Mouse (Mus musculus) kidney, postnatal 36 days (tissue): ENCODE measurements at regions not wholly inside any gene's neighbourhood (a gene's known extent, or its start where the extent isn't known, plus 50 kb on each side); places are given as distances from the start of the nearest gene placed in this dataset.

Experiments
- DNase-seq, 2 experiments: peaks; one replicate each; pipeline ENCODE4 v3.0.0; 2021 to 2022; ENCODE audit warnings: mixed read lengths in 2 of 2

GRCm38 (mm10) chr3:50761766-50762165 is 318.4 kb upstream of the Slc7a11 start:
- DNase-seq: no peak

- no peak for DNase-seq
Measured at GRCm38 (mm10) chr3:50758106-50758505, 314.7 kb upstream of the Slc7a11 start.

DNA sequence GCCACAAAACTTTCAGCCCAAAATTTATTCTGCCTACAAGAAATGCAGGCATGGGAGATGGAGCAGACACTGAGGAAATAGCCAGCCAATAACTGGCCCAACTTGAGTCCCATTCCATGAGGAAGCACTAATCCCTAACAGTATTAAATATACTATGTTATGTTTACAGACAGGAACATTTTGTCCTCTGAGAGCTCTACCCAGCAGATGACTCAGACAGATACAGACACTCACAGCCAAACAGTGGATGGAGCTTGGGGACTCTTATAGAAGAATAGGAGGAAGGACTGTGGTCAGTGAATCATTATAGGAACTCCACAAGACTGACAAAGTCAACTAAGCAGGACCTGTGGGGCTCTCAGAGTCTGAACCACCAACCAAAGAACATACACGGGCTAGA is 293.8 kb upstream of the Slc7a11 start:
- no peak for DNase-seq

- no peak for DNase-seq
Measured at GRCm38 (mm10) chr3:50719035-50719434, 275.6 kb upstream of the Slc7a11 start.

- no peak for DNase-seq
Measured at GRCm38 (mm10) chr3:50713463-50713862, 270.0 kb upstream of the Slc7a11 start.

DNA sequence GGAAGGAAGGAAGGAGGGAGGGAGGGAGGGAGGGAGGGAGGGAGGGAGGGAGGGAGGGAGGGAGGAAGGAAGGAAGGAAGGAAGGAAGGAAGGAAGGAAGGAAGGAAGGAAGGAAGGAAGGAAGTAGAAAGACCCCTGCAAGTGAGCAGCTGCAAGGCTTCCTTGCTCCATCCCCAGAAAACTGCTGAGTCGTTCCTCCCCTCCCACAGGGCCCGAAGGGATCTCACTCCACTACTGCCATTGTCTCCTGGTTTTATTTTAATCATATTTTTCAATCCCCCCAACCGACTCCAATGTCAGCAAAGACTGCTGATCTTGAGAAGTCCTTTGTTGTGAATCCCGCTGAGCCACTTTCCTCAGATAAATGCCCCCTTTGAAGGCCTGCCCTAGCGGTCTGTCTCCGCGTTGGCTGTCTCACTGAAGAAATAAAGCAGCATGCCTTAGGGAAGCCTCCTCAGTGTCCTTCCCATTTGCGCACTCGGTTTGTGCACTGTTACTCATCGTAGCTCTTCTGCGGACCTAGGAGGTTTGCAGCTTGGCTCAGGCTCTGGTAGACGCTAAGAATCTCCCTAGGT is 266.1 kb upstream of the Slc7a11 start:
- no peak for DNase-seq

GRCm38 (mm10) chr3:50706707-50707106 is 263.3 kb upstream of the Slc7a11 start:
- DNase-seq: no peak

GRCm38 (mm10) chr3:50694904-50695680 is 251.7 kb upstream of the Slc7a11 start:
- no peak for DNase-seq

GRCm38 (mm10) chr3:50694497-50694896 is 251.1 kb upstream of the Slc7a11 start:
- no peak for DNase-seq

- no peak for DNase-seq
Measured at GRCm38 (mm10) chr3:50692306-50692705, 248.9 kb upstream of the Slc7a11 start.

- DNase-seq: no peak
Measured at GRCm38 (mm10) chr3:50690750-50691149, 247.3 kb upstream of the Slc7a11 start.

DNA sequence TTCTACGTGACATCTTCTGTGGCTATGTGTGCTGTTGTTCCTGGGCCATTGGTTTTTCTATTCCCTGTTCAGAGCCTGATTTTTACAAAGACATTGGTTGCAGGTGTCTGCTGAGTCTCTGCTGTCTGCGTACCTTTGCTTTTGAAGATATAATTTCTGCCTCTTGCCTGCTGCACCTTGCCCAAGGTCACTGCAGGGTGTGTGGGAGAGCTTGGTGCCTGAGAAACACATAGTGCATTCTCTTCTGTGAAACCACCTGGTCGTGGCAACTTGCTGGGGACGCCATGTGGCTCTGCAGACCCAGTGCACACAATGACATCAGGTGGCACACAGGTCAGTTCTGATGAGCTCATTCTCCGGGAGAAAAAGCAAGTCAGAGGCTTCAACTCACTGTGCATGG is 246.0 kb upstream of the Slc7a11 start:
- DNase-seq: no peak

DNA sequence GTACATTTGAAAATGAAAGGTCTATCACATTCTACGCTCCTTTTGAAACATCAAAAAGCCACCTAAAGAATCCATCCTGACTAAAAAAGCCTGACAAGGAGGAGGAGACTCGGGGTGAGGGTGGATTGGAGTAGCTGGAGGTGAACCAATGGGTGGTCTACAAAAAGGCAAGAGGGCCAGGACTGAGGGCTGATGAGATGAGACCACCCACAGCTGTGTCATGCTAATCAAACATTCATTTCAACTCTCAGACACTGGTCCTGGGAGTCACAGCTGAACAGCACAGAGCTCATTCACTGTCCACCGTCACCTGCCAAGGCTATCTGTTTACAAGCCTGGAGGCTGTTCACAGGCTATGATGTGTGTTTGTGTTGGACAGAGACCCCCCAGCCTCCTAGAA is 244.3 kb upstream of the Slc7a11 start:
- DNase-seq: no peak

GRCm38 (mm10) chr3:50678611-50678988 is 235.2 kb upstream of the Slc7a11 start:
- DNase-seq: no peak

DNA sequence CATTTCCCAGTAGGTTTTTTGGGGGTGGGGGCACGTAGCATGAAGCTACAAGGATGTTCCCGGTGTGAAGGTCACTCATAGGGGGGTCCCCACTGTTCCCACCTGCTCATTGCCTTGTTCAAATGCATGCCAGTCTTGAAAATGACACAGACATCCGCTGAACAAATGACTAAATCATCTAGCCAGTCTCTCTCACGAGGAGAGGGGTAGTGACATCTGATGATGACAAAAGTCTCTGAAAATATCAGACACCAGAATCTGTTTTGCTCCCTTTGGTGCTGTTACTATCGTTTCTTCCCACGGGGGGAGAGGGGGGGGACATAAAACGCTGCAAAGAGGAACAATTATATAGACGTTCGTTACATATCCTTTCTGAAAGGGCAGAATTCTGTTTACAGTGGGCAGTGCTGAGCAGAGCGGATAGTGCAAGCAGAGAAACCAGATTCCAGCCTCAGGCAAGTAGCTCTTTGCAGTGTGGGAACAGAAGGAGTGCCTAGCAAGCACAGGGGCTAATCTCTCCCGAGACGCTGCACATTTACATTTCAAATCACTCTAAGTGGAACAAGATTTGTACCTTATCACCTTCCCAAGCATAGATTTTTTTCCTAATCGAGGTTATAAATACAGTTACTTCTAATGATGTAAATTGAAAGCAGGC is 234.7 kb upstream of the Slc7a11 start:
- DNase-seq: no peak

GRCm38 (mm10) chr3:50675769-50676168 is 232.4 kb upstream of the Slc7a11 start:
- DNase-seq: no peak

- DNase-seq: no peak
Measured at GRCm38 (mm10) chr3:50674860-50675566, 231.6 kb upstream of the Slc7a11 start.

DNA sequence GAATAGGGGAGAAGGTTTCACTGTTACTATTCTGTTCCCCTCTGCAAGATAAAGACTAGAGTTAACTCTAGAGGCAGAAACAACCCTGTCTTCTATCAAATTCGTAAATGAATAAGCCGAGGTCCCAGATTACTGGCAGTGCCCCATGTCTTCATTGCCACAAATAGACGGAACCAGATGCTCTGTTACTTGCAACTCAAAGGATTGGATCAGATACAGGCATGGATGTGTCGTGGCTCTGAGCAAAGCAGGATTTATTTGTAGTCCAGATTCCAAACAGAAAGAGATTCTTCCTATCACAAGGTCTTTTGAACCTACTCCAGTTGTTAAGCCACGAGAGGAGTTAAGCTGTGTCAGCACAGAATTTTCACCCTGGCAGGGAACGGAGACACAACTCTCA is 221.9 kb upstream of the Slc7a11 start:
- DNase-seq: no peak

DNA sequence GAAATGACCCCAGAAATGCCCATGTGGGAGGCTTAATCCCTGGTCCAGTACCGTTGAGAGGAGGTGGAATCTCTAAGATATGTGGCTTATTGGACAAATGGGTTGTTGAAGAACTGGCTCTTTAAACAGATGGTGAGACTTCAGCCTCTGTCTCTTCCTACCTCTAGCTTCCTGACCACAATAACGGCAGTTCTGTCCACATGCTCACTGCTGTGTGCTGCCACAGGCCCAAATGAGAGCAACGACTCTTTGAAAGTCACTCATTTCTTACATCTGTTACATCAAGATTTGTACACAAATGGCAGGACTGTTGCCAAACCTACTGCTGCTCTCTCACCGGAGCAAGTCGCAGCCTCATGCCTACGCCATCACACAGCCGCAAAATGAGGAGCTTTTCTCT is 217.6 kb upstream of the Slc7a11 start:
- DNase-seq: no peak

GRCm38 (mm10) chr3:50660566-50660965 is 217.2 kb upstream of the Slc7a11 start:
- no peak for DNase-seq

DNA sequence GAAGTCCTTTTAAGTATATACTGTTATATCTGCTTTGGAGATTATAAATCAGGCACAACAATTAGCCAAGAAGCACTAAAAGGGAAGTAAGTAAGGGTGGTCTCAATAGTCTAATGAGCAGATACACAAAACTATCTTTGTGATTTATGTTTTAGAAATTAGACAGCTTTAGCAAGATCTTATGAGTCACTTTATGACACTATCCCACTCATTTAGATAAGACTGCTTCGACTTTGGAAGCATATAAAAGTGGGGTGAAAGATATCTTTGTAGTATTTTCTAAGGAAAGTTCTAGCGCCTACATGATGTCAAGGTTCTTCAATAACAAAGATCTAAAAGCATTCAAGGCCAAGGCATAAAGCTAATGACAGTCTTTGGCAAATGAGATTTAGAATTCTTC is 214.5 kb upstream of the Slc7a11 start:
- DNase-seq: no peak

DNA sequence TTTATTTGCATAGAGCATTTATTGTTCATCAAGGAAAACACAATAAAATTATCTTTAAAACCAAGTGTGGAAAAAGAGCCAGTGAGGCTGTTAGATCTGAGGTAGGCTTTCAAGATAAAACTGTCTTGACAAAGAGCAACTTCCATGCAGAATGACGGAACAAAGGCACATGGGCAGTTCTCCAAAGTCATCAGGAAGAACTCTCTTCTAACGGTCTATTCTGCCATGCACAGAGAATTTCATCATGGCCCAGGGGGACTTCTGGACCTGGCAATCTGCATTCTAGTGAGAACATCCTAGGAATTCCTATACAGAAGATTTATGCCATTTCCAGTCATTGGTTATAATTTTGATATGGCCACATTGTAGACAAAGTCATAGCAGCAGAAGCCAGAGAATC is 211.0 kb upstream of the Slc7a11 start:
- DNase-seq: no peak

- no peak for DNase-seq
Measured at GRCm38 (mm10) chr3:50652265-50652664, 208.9 kb upstream of the Slc7a11 start.

DNA sequence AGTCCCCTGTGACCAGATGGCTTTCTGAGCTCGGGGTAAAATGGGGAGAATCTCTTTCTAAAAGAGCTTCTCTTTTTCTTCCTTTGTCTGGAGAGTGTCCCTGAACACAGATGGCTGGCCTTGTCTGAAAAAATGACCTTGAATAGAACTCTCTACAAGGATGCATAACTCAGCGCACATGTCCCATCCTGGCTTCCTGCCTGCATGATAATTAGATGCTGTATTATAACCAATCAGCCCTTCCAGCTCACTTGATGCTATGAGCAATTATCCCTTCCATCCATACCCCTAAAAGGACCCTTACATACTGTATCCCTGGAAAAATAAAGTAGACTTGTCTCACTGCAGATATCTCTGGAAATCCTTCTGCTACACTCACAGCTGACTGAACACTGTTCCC is 199.7 kb upstream of the Slc7a11 start:
- no peak for DNase-seq
